In genomic region chr5:3800881-3801280, GRCm38 (mm10) we compare ENCODE assay signal across 12 mouse cellular contexts. TPM values are rescaled to one million over a fixed set of nuclear protein-coding genes. Genes with fewer than 3 reads are reported as not detected.
DNase-seq lines count a peak whose midpoint lies in the region; ATAC-seq and TF ChIP-seq lines count a peak whose summit lies in the region.
"Had no signal": no experiment of that assay in that cellular context is flagged by ENCODE, and none has a peak within 500 bp of the region (broad histone marks: within the 10 kb centered on the region; RNA-seq: fewer than 3 reads in every experiment).

No protein-coding gene starts in this region.

- ATAC-seq in intestine, embryonic 15.5 days, result no peak
- no peak for ATAC-seq in intestine, embryonic 16.5 days
- no peak for ATAC-seq in forebrain, postnatal 0 days
- ATAC-seq in midbrain, embryonic 12.5 days (ENCODE audit: low FRiP score, low read depth), result no peak

- TF ChIP-seq CTCF in forebrain, postnatal 0 days (IDR thresholded peaks at IDR 0.05; ENCODE audit: low read depth), result no peak

- H3K9me3 ChIP-seq in intestine, embryonic 15.5 days, result no peaks in the 10 kb centered on the region
- no peaks in the 10 kb centered on the region for H3K9me3 ChIP-seq in intestine, embryonic 16.5 days (ENCODE audit: control insufficient read depth, low read length)
- H3K9me3 ChIP-seq in forebrain, postnatal 0 days (ENCODE audit: low read length), result no peaks in the 10 kb centered on the region
- H3K9me3 ChIP-seq in midbrain, embryonic 12.5 days, result no peaks in the 10 kb centered on the region

- H3K27me3 ChIP-seq in intestine, embryonic 15.5 days (replicated peaks), result no peaks in the 10 kb centered on the region
- no peaks in the 10 kb centered on the region for H3K27me3 ChIP-seq in intestine, embryonic 16.5 days (replicated peaks; ENCODE audit: control insufficient read depth, insufficient read depth, low read length)
- no peaks in the 10 kb centered on the region for H3K27me3 ChIP-seq in forebrain, postnatal 0 days (ENCODE audit: insufficient read depth, low read length)
- H3K27me3 ChIP-seq in midbrain, embryonic 12.5 days, result no peaks in the 10 kb centered on the region

- no peaks in the 10 kb centered on the region for H3K36me3 ChIP-seq in intestine, embryonic 15.5 days
- no peaks in the 10 kb centered on the region for H3K36me3 ChIP-seq in intestine, embryonic 16.5 days (ENCODE audit: control insufficient read depth, insufficient read depth, low read length)
- no peaks in the 10 kb centered on the region for H3K36me3 ChIP-seq in forebrain, postnatal 0 days (ENCODE audit: insufficient read depth)
- no peaks in the 10 kb centered on the region for H3K36me3 ChIP-seq in midbrain, embryonic 12.5 days

- WGBS in intestine, embryonic 15.5 days, result 74% methylated on average over 4 of the region's 4 CpGs
- 68% methylated on average over 4 of the region's 4 CpGs for WGBS in intestine, embryonic 16.5 days
- WGBS in forebrain, postnatal 0 days, result 76% methylated on average over 4 of the region's 4 CpGs
- 82% methylated on average over 4 of the region's 4 CpGs for WGBS in midbrain, embryonic 12.5 days

- no peak overlapping the region for H3K9ac ChIP-seq in intestine, embryonic 15.5 days
- H3K9ac ChIP-seq in intestine, embryonic 16.5 days (ENCODE audit: low read depth, low read length), result no peak overlapping the region
- H3K9ac ChIP-seq in forebrain, postnatal 0 days, result no peak overlapping the region
- H3K9ac ChIP-seq in midbrain, embryonic 12.5 days (replicated peaks), result no peak overlapping the region

- no peak overlapping the region for H3K27ac ChIP-seq in intestine, embryonic 15.5 days
- no peak overlapping the region for H3K27ac ChIP-seq in intestine, embryonic 16.5 days (ENCODE audit: low read length)
- H3K27ac ChIP-seq in forebrain, postnatal 0 days (ENCODE audit: low read depth, low read length), result no peak overlapping the region
- H3K27ac ChIP-seq in midbrain, embryonic 12.5 days (replicated peaks), result no peak overlapping the region

- DNase-seq in CD4-positive, CD25-positive, alpha-beta regulatory T cell, adult 2 months (ENCODE audit: low read depth, low spot score), result peak; percentile 43
- DNase-seq in forebrain, postnatal 0 days, result no peak
- no peak for DNase-seq in spleen, postnatal 36 days (ENCODE audit: low spot score in 2 of 2)
- DNase-seq in urinary bladder, postnatal 25 days (ENCODE audit: low spot score), result no peak
- no peak for DNase-seq in lung, postnatal 36 days
- DNase-seq: adrenal gland, postnatal 14 days; cerebellum, postnatal 14 days; lung, postnatal 14 days; retina, postnatal 1 day had no signal

- peak overlapping the region; percentile 26; the same call in 1 of the 2 replicates for H3K4me2 ChIP-seq in intestine, embryonic 15.5 days (replicated peaks)
- H3K4me2 ChIP-seq in intestine, embryonic 16.5 days (ENCODE audit: low read depth, low read length), result no peak overlapping the region
- H3K4me2 ChIP-seq in forebrain, postnatal 0 days (ENCODE audit: low read depth), result peak overlapping the region; percentile 23
- H3K4me2 ChIP-seq in midbrain, embryonic 12.5 days (replicated peaks), result peak overlapping the region; percentile 35

- H3K4me1 ChIP-seq in intestine, embryonic 15.5 days (replicated peaks), result 0 out of 2 replicates have a peak, but pooled peaks cover 3% of the 10 kb centered on the region
- peaks cover 10% of the 10 kb centered on the region for H3K4me1 ChIP-seq in intestine, embryonic 16.5 days (ENCODE audit: control insufficient read depth, insufficient read depth, low read length)
- H3K4me1 ChIP-seq in forebrain, postnatal 0 days (ENCODE audit: insufficient read depth), result peaks cover 7% of the 10 kb centered on the region; the same call in 1 of the 2 replicates
- peaks cover 16% of the 10 kb centered on the region for H3K4me1 ChIP-seq in midbrain, embryonic 12.5 days

- no peak overlapping the region for H3K4me3 ChIP-seq in intestine, embryonic 15.5 days (replicated peaks)
- no peak overlapping the region for H3K4me3 ChIP-seq in intestine, embryonic 16.5 days (ENCODE audit: low read length)
- no peak overlapping the region for H3K4me3 ChIP-seq in forebrain, postnatal 0 days (ENCODE audit: low read depth, low read length)
- no peak overlapping the region for H3K4me3 ChIP-seq in midbrain, embryonic 12.5 days

RNA-seq across cellular contexts. Expression of gene Ankib1, which starts 1.8 kb away (rescaled TPM):
- 8.4 and 9.2 TPM in 2 replicates for polyA plus RNA-seq in intestine, embryonic 15.5 days (2015; fragmentation: Nextera tagmentation; extraction: Ambion mirVana)
- polyA plus RNA-seq in intestine, embryonic 16.5 days (2015; fragmentation: Nextera tagmentation; extraction: Ambion mirVana), result 5.0 and 5.8 TPM in 2 replicates
- 74.0 and 81.1 TPM in 2 replicates for total RNA-seq in forebrain, postnatal 0 days (2014; rRNA removed)
- 10.5 and 17.2 TPM in 2 replicates for polyA plus RNA-seq in forebrain, postnatal 0 days (2015; fragmentation: Nextera tagmentation; extraction: Ambion mirVana)
- polyA plus RNA-seq in midbrain, embryonic 12.5 days (2016; fragmentation: Nextera tagmentation; extraction: Ambion mirVana), result 22.6 and 23.3 TPM in 2 replicates

RNA-seq across cellular contexts. Expression of gene Krit1, which starts 2.1 kb away (rescaled TPM):
- polyA plus RNA-seq in intestine, embryonic 15.5 days (2015; fragmentation: Nextera tagmentation; extraction: Ambion mirVana), result 30.4 and 34.2 TPM in 2 replicates
- polyA plus RNA-seq in intestine, embryonic 16.5 days (2015; fragmentation: Nextera tagmentation; extraction: Ambion mirVana), result 27.5 and 29.2 TPM in 2 replicates
- total RNA-seq in forebrain, postnatal 0 days (2014; rRNA removed), result 50.2 and 53.0 TPM in 2 replicates
- polyA plus RNA-seq in forebrain, postnatal 0 days (2015; fragmentation: Nextera tagmentation; extraction: Ambion mirVana), result 19.7 and 27.5 TPM in 2 replicates
- 81.6 and 83.9 TPM in 2 replicates for polyA plus RNA-seq in midbrain, embryonic 12.5 days (2016; fragmentation: Nextera tagmentation; extraction: Ambion mirVana)

RNA-seq across cellular contexts. Expression of gene Lrrd1, which starts 44.1 kb away (rescaled TPM):
- polyA plus RNA-seq in intestine, embryonic 15.5 days (2015; fragmentation: Nextera tagmentation; extraction: Ambion mirVana), result not detected in 2 replicates
- 0.05 TPM in 1 of 2 replicates, not detected in the other for polyA plus RNA-seq in intestine, embryonic 16.5 days (2015; fragmentation: Nextera tagmentation; extraction: Ambion mirVana)
- total RNA-seq in forebrain, postnatal 0 days (2014; rRNA removed), result not detected in 2 replicates
- not detected in 2 replicates for polyA plus RNA-seq in forebrain, postnatal 0 days (2015; fragmentation: Nextera tagmentation; extraction: Ambion mirVana)
- 0.14 TPM in 1 of 2 replicates, not detected in the other for polyA plus RNA-seq in midbrain, embryonic 12.5 days (2016; fragmentation: Nextera tagmentation; extraction: Ambion mirVana)
- total RNA-seq: adrenal gland, postnatal 14 days had no signal
